Mouse (Mus musculus) CH12.LX (cell line): ENCODE measurements around the gene Tnnc1. TPM values are rescaled to one million over a fixed set of nuclear protein-coding genes. Genes with fewer than 3 reads are reported as not detected.

ENCODE experiments used
- DNase-seq: peaks from one replicate; pipeline ENCODE4 v3.0.0-alpha.2; 2013; ENCODE audit errors: extremely low read depth
- H3K27ac ChIP-seq: 2 replicates; pipeline ENCODE4 v1.5.1; 2012; ENCODE audit warnings: low read depth, mild to moderate bottlenecking, control low read depth, moderate library complexity; ENCODE audit not compliant: insufficient read depth
- H3K27me3 ChIP-seq: replicated peaks from 2 replicates; pipeline ENCODE3; 2012; ENCODE audit warnings: inconsistent platforms
- H3K36me3 ChIP-seq, 2 experiments: replicated peaks in 1 of 2; 2 replicates each; pipeline versions ENCODE3 to v1.6.1; 2012; ENCODE audit warnings: inconsistent platforms in 1 of 2, low read length in 1 of 2, mild to moderate bottlenecking in 1 of 2, mixed read lengths in 1 of 2, moderate library complexity in 1 of 2; ENCODE audit not compliant: control insufficient read depth in 1 of 2, insufficient read depth in 1 of 2
- H3K4me1 ChIP-seq, 2 experiments: 2 replicates each; pipeline ENCODE4 v1.6.1; 2012; ENCODE audit warnings: inconsistent platforms in 1 of 2, moderate library complexity in 1 of 2; ENCODE audit not compliant: insufficient read depth in 2 of 2, control insufficient read depth in 1 of 2
- H3K4me2 ChIP-seq: 2 replicates; pipeline ENCODE4 v1.6.1; 2012; ENCODE audit warnings: low read depth, mild to moderate bottlenecking, control low read depth; ENCODE audit not compliant: poor library complexity, insufficient read depth, severe bottlenecking
- H3K4me3 ChIP-seq, 3 experiments: fragments of 150-350 bp in 1 of 3; sonication (generic) in 1 of 3; replicated peaks in 1 of 3; 2 replicates each; pipeline versions ENCODE3 to v1.5.1; 2011 to 2012; ENCODE audit warnings: low read depth in 2 of 3, low read length in 2 of 3, mild to moderate bottlenecking in 2 of 3, moderate library complexity in 2 of 3, control low read depth in 1 of 3, improper control_type of control experiment in 1 of 3, inconsistent platforms in 1 of 3, mixed read lengths in 1 of 3; ENCODE audit not compliant: poor library complexity in 1 of 3
- H3K79me2 ChIP-seq: replicated peaks from 2 replicates; pipeline ENCODE4 v1.6.1; 2012; ENCODE audit warnings: mild to moderate bottlenecking, moderate library complexity; ENCODE audit not compliant: control insufficient read depth, poor library complexity, insufficient read depth, severe bottlenecking; ENCODE audit errors: extremely low read depth
- H3K9ac ChIP-seq: 2 replicates; pipeline ENCODE4 v1.6.1; 2012; ENCODE audit warnings: low read depth, mild to moderate bottlenecking, control low read depth, moderate library complexity; ENCODE audit not compliant: insufficient read depth
- H3K9me3 ChIP-seq: replicated peaks from 2 replicates; pipeline ENCODE3; 2012; ENCODE audit warnings: low read length, inconsistent platforms, mixed read lengths
- CHD1 ChIP-seq: IDR thresholded peaks from 2 replicates; pipeline ENCODE4 v1.6.1; 2012; ENCODE audit warnings: low read depth, low read length, improper control_type of control experiment, inconsistent platforms
- E2F4 ChIP-seq: IDR thresholded peaks from 2 replicates; pipeline ENCODE4 v1.6.1; 2011; ENCODE audit warnings: low read depth, low read length, improper control_type of control experiment; ENCODE audit not compliant: insufficient replicate concordance
- ELF1 ChIP-seq: IDR thresholded peaks from 2 replicates; pipeline ENCODE4 v1.6.1; 2014; ENCODE audit warnings: low read depth, mild to moderate bottlenecking, inconsistent platforms, low read length, improper control_type of control experiment
- EP300 ChIP-seq: IDR thresholded peaks from 2 replicates; pipeline ENCODE4 v1.6.1; 2011; ENCODE audit warnings: low read length, improper control_type of control experiment
- ETS1 ChIP-seq: conservative IDR thresholded peaks from 2 replicates; pipeline ENCODE4 v1.6.1; 2012; ENCODE audit warnings: low read depth, mild to moderate bottlenecking, inconsistent platforms, low read length, improper control_type of control experiment, moderate library complexity
- GABPA ChIP-seq: IDR thresholded peaks from 2 replicates; pipeline ENCODE4 v1.6.1; 2012; ENCODE audit warnings: low read depth, low read length, improper control_type of control experiment, inconsistent platforms; ENCODE audit not compliant: insufficient replicate concordance
- JUN ChIP-seq: IDR thresholded peaks from 2 replicates; pipeline ENCODE4 v1.6.1; 2011; ENCODE audit warnings: low read depth, mild to moderate bottlenecking, low read length, improper control_type of control experiment, moderate library complexity; ENCODE audit not compliant: insufficient read depth
- JUND ChIP-seq: conservative IDR thresholded peaks from 2 replicates; pipeline ENCODE4 v1.6.1; 2011; ENCODE audit warnings: low read depth, low read length, improper control_type of control experiment
- KAT2A ChIP-seq: IDR thresholded peaks from 2 replicates; pipeline ENCODE4 v1.6.1; 2012; ENCODE audit warnings: low read length, improper control_type of control experiment, inconsistent platforms; ENCODE audit not compliant: insufficient replicate concordance
- MAFK ChIP-seq: IDR thresholded peaks from 2 replicates; pipeline ENCODE4 v1.6.1; 2011; ENCODE audit warnings: low read length, improper control_type of control experiment; ENCODE audit not compliant: insufficient replicate concordance
- MAX ChIP-seq: IDR thresholded peaks from 2 replicates; pipeline ENCODE4 v1.6.1; 2011; ENCODE audit warnings: low read length, improper control_type of control experiment
- MAZ ChIP-seq: IDR thresholded peaks from 2 replicates; pipeline ENCODE4 v1.6.1; 2012; ENCODE audit warnings: low read depth, mild to moderate bottlenecking, inconsistent platforms, low read length, improper control_type of control experiment, moderate library complexity
- MEF2A ChIP-seq: IDR thresholded peaks from 2 replicates; pipeline ENCODE4 v1.6.1; 2014; ENCODE audit warnings: low read depth, mild to moderate bottlenecking, inconsistent platforms, low read length, improper control_type of control experiment, borderline replicate concordance
- MYC ChIP-seq: IDR thresholded peaks from 2 replicates; pipeline ENCODE4 v1.6.1; 2011; ENCODE audit warnings: low read depth, mild to moderate bottlenecking, improper control_type of control experiment, low read length
- NELFE ChIP-seq: IDR thresholded peaks from 2 replicates; pipeline ENCODE4 v1.6.1; 2011; ENCODE audit warnings: low read depth, low read length, improper control_type of control experiment
- NRF1 ChIP-seq: IDR thresholded peaks from 2 replicates; pipeline ENCODE4 v1.6.1; 2014; ENCODE audit warnings: low read depth, mild to moderate bottlenecking, inconsistent platforms, low read length, improper control_type of control experiment, moderate library complexity
- PAX5 ChIP-seq: IDR thresholded peaks from 2 replicates; pipeline ENCODE4 v1.6.1; 2012; ENCODE audit warnings: low read length, inconsistent platforms, mixed read lengths
- RAD21 ChIP-seq: IDR thresholded peaks from 2 replicates; pipeline ENCODE4 v1.6.1; 2011; ENCODE audit warnings: low read depth, mild to moderate bottlenecking, low read length, improper control_type of control experiment, moderate library complexity
- RCOR1 ChIP-seq: conservative IDR thresholded peaks from 2 replicates; pipeline ENCODE4 v1.6.1; 2012; ENCODE audit warnings: low read depth, mild to moderate bottlenecking, inconsistent platforms, low read length, improper control_type of control experiment
- SMC3 ChIP-seq: IDR thresholded peaks from 2 replicates; pipeline ENCODE4 v1.6.1; 2011; ENCODE audit warnings: low read depth, low read length, improper control_type of control experiment
- TBP ChIP-seq: conservative IDR thresholded peaks from 2 replicates; pipeline ENCODE4 v1.6.1; 2011; ENCODE audit warnings: low read depth, low read length, improper control_type of control experiment
- TCF12 ChIP-seq: IDR thresholded peaks from 2 replicates; pipeline ENCODE4 v1.6.1; 2014; ENCODE audit warnings: low read depth, mild to moderate bottlenecking, inconsistent platforms, low read length, improper control_type of control experiment
- UBTF ChIP-seq: IDR thresholded peaks from 2 replicates; pipeline ENCODE4 v1.6.1; 2012; ENCODE audit warnings: low read depth, mild to moderate bottlenecking, inconsistent platforms, low read length, improper control_type of control experiment, moderate library complexity
- USF2 ChIP-seq: conservative IDR thresholded peaks from 2 replicates; pipeline ENCODE4 v1.6.1; 2011; ENCODE audit warnings: low read depth, low read length, improper control_type of control experiment
- ZMIZ1 ChIP-seq: IDR thresholded peaks from 2 replicates; pipeline ENCODE4 v1.6.1; 2012; ENCODE audit warnings: low read depth, mild to moderate bottlenecking, inconsistent platforms, low read length, improper control_type of control experiment
- ZNF384 ChIP-seq: IDR thresholded peaks from 2 replicates; pipeline ENCODE4 v1.6.1; 2012; ENCODE audit warnings: low read depth, low read length, improper control_type of control experiment, inconsistent platforms
- dilution Hi-C: fragments of 300-500 bp; cut with MboI; formaldehyde crosslinking; loops from 2 replicates; pipeline ENCODE4 v1.14.3; 2020; ENCODE audit warnings: low sequenced_read_pairs; ENCODE audit not compliant: extremely low pct_unique_long_range_greater_than_20kb, extremely low pct_ligation_motif_present
- in situ Hi-C: fragments of 300-500 bp; cut with MboI; formaldehyde crosslinking; loops from 3 replicates; pipeline ENCODE4 v1.14.3; 2019; ENCODE audit warnings: low sequenced_read_pairs, low pct_ligation_motif_present, low pct_unique_long_range_greater_than_20kb, mixed read lengths
- polyA plus RNA-seq: library from polyadenylated mRNA; unstranded; fragments of >175 nt; gene quantifications from 2 replicates; pipeline ENCODE4 v1.2.1, GENCODE M21; 2012; ENCODE audit warnings: low read depth; ENCODE audit not compliant: insufficient read length
- total RNA-seq, 2 experiments: library from RNA; depleted of rRNA; stranded (reverse); fragments of 300-350 nt in 1 of 2; fragments of >200 nt in 1 of 2; gene quantifications; 2 replicates each; pipeline ENCODE4 v1.2.3; 2012 to 2014

The Tnnc1 gene
- total and polyA plus RNA-seq, 3 experiments, result 0.25 to 0.66 (median 0.63) TPM

DNA sequence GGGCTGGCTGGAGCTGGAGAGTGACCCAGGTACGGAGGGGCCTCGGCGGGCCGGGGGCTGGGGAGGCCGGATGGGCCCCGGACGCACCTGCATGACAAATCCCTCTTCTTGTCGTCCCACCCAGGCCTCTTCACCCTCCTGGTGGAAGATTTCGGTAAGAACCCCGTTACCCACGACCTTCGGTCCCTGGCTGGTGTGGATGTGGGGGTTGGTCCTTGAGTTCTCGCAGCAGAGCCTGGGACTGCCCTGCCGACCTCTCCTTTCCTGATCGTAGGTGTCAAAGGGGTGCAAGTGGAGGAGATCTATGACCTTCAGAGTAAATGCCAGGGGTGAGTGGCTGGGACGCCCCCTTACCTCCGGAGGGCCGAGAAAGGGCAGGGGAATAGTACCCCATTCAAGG, 43.5 kb downstream of the Tnnc1 start:
- Histone ChIP-seq H3K9me3 (no peaks in the 10 kb centered on the region), H3K27me3 (no peaks in the 10 kb centered on the region), H3K4me3 (peak overlapping the region; percentile 88 to 100 (median 99)), H3K36me3 (peaks cover 36 to 49% of the 10 kb centered on the region in 2 experiments), H3K79me2 (peaks cover 17% of the 10 kb centered on the region), H3K9ac (peak overlapping the region; percentile 91), H3K4me1 (peaks cover 3 to 23% of the 10 kb centered on the region in 2 experiments), H3K27ac (peak overlapping the region; percentile 17), H3K4me2 (peak overlapping the region; percentile 85; the same call in 1 of the 2 replicates)
- TF ChIP-seq SMC3, result no peak
- TF ChIP-seq JUND, result no peak
- no peak for TF ChIP-seq PAX5
- TF ChIP-seq MAX, result no peak
- TF ChIP-seq E2F4, result no peak
- no peak for TF ChIP-seq NRF1
- TF ChIP-seq ETS1, result no peak
- TF ChIP-seq ZMIZ1, result no peak
- TF ChIP-seq RCOR1, result no peak
- TF ChIP-seq MAFK, result no peak
- no peak for TF ChIP-seq JUN
- no peak for TF ChIP-seq ELF1
- no peak for TF ChIP-seq RAD21
- no peak for TF ChIP-seq MAZ
- TF ChIP-seq TBP, result no peak
- TF ChIP-seq KAT2A, result no peak
- dilution Hi-C loops, result no loop called here
- in situ Hi-C loops, result loop anchor here (5.0 kb wide), 1 partner anchor 34 kb away; the partner anchor contains the start of genes Nisch and Sema3g
- peak; percentile 15 for DNase-seq

- DNase-seq, result no peak
- peaks cover 40 to 50% of the 10 kb centered on the region in 2 experiments for H3K36me3 ChIP-seq
- no peaks in the 10 kb centered on the region for H3K9me3 ChIP-seq
- H3K4me2 ChIP-seq, result peak overlapping the region; percentile 85
- peak overlapping the region; percentile 88 to 100 (median 99) for H3K4me3 ChIP-seq
- peaks cover 17% of the 10 kb centered on the region for H3K79me2 ChIP-seq
- dilution Hi-C loops (no loop called here), in situ Hi-C loops (loop anchor here (5.0 kb wide), 1 partner anchor 35 kb away; the partner anchor contains the start of genes Nisch and Sema3g)
- no peaks in the 10 kb centered on the region for H3K27me3 ChIP-seq
- peak overlapping the region; percentile 91 for H3K9ac ChIP-seq
- no peak for TF ChIP-seq ELF1
- TF ChIP-seq MAZ, result no peak
- TF ChIP-seq NELFE, result no peak
- no peak for TF ChIP-seq ETS1
- no peak for TF ChIP-seq CHD1
- TF ChIP-seq ZNF384, result no peak
- TF ChIP-seq EP300, result no peak
- TF ChIP-seq UBTF, result no peak
- no peak for TF ChIP-seq USF2
- no peak for TF ChIP-seq MYC
- TF ChIP-seq MAX, result no peak
- no peak for TF ChIP-seq PAX5
- no peak for TF ChIP-seq MEF2A
- TF ChIP-seq MAFK, result no peak
- TF ChIP-seq GABPA, result no peak
- TF ChIP-seq TCF12, result no peak
- peaks cover 3 to 23% of the 10 kb centered on the region in 2 experiments for H3K4me1 ChIP-seq
- H3K27ac ChIP-seq, result no peak overlapping the region
Observed at GRCm38 (mm10) chr14:31252091-31252490, 44.0 kb downstream of the Tnnc1 start.
